Mouse (Mus musculus) neural tube, embryonic 15.5 days (tissue): ENCODE measurements at regions not wholly inside any gene's neighbourhood (a gene's known extent, or its start where the extent isn't known, plus 50 kb on each side); places are given as distances from the start of the nearest gene placed in this dataset.

Source experiments
- ATAC-seq: fragments of 200-750 bp; cut with Nextera tagmentation; 2 replicates; pipeline ENCODE4 v1.8.0; 2017; ENCODE audit warnings: mild to moderate bottlenecking, moderate TSS enrichment, moderate library complexity; ENCODE audit not compliant: low FRiP score
- H3K27ac ChIP-seq: fragments of 300-500 bp; sonication (generic); replicated peaks from 2 replicates; pipeline ENCODE4 v1.5.1; 2015; ENCODE audit warnings: mild to moderate bottlenecking, inconsistent platforms
- H3K27me3 ChIP-seq: fragments of 300-500 bp; sonication (generic); replicated peaks from 2 replicates; pipeline ENCODE4 v1.6.1; 2015; ENCODE audit warnings: inconsistent platforms
- H3K36me3 ChIP-seq: fragments of 300-500 bp; sonication (generic); 2 replicates; pipeline ENCODE4 v1.6.1; 2015; ENCODE audit warnings: inconsistent platforms
- H3K4me1 ChIP-seq: fragments of 300-500 bp; sonication (generic); 2 replicates; pipeline ENCODE4 v1.6.1; 2015; ENCODE audit warnings: inconsistent platforms
- H3K4me2 ChIP-seq: fragments of 300-500 bp; sonication (generic); 2 replicates; pipeline ENCODE4 v1.6.1; 2015; ENCODE audit warnings: inconsistent platforms, mild to moderate bottlenecking, moderate library complexity
- H3K4me3 ChIP-seq: fragments of 300-500 bp; sonication (generic); replicated peaks from 2 replicates; pipeline ENCODE4 v1.5.1; 2015; ENCODE audit warnings: mild to moderate bottlenecking, inconsistent platforms
- H3K9ac ChIP-seq: fragments of 300-500 bp; sonication (generic); replicated peaks from 2 replicates; pipeline ENCODE4 v1.6.1; 2015; ENCODE audit warnings: mild to moderate bottlenecking, inconsistent platforms
- H3K9me3 ChIP-seq: fragments of 300-500 bp; sonication (generic); replicated peaks from 2 replicates; pipeline ENCODE4 v1.6.1; 2016; ENCODE audit warnings: inconsistent platforms
- WGBS: fragments of 180-500 bp; shearing (Covaris S2); methylation state at CpG from one replicate; pipeline ENCODE4 v1.1.7; 2015; ENCODE audit warnings: mixed read lengths; 5-methylcytosine and 5-hydroxymethylcytosine counted together

DNA sequence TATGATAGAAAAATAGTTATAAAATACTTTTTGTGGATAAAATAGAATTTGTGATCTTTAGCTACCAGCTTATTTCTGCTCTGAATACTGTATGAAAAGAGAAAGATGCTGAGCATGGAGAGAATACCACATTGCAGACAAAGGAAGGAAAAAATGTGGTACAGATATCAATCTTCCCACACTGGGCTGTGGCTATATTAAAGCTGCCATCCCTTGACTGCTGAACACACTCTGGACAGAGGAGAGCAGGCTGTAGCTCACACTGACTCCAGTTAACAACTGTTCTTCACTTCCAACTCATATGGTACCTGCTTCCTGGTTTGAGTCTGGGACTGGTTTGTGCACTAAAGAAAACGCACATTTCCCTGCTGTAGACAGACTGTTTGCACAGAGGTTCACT, 76.7 kb upstream of the Try4 start:
- no peaks in the 10 kb centered on the region for H3K9me3 ChIP-seq
- H3K27me3 ChIP-seq = no peaks in the 10 kb centered on the region
- ATAC-seq = no peak
- no peaks in the 10 kb centered on the region for H3K4me1 ChIP-seq
- no peak overlapping the region for H3K4me3 ChIP-seq
- H3K36me3 ChIP-seq = no peaks in the 10 kb centered on the region
- 68% methylated on average over 1 of the region's 1 CpGs for WGBS
- no peak overlapping the region for H3K27ac ChIP-seq
- no peak overlapping the region for H3K9ac ChIP-seq
- H3K4me2 ChIP-seq = no peak overlapping the region

DNA sequence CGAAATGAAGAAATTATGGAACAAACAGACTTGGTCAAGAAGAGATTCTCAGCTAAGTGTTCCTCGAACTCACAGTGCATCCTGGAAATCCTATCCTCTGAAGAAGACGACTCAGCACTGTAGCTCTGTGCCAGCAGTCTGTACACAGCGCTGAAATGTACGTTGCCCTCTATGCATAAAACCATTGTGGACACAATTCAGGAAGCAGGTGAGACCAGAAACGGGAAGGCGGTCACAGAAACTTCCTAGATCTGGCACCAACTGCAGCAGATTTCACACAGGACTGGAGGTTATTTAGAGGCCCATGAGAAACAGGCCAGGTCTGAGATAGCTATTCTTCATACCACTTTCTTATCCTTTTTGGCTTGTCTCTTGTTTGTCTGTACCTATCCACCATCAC, 83.7 kb upstream of the Try4 start:
- WGBS = 91% methylated on average over 7 of the region's 7 CpGs
- H3K4me3 ChIP-seq = no peak overlapping the region
- no peaks in the 10 kb centered on the region for H3K36me3 ChIP-seq
- no peak overlapping the region for H3K4me2 ChIP-seq
- H3K4me1 ChIP-seq = no peaks in the 10 kb centered on the region
- H3K9ac ChIP-seq = no peak overlapping the region
- H3K9me3 ChIP-seq = no peaks in the 10 kb centered on the region
- ATAC-seq = no peak
- H3K27ac ChIP-seq = no peak overlapping the region
- H3K27me3 ChIP-seq = no peaks in the 10 kb centered on the region

DNA sequence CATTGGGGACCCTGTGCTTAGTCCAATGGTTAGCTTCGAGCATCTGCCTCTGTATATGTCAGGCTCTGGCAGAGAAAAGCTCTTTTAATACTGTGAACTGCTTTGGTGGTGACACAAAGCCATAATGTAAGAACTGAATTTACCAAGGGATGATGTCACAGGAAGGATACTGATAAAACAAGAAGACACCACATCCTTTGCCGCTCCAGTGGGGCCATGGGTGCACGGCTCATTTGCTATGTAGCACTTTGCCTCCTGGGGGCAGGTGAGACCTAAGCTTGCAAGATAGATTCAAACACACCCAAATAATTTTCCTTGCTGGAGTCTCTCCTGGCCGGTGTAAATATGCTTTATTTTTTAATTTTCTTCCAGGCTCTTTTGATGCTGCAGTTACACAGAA, 86.2 kb upstream of the Try4 start:
- 87% methylated on average over 4 of the region's 4 CpGs for WGBS
- H3K27me3 ChIP-seq = no peaks in the 10 kb centered on the region
- H3K27ac ChIP-seq = no peak overlapping the region

DNA sequence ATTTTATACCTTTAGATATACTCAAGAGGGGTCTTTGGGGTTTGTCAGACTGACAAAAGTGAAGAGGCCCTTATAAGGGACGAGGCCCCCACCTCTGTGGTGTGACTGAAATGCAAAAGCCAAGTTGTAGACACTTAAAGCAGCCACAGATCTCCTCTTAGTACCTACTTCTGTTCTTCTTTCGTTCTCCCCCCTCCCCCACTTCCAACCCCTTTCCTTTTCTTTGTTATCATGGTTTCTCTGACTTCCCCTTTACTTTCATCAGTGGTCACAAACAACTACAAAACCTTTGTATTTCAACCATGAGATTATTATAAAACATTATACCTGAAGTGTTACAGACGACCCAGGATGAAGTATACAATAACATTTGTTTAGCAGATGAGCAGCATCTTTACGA, 96.2 kb upstream of the Try4 start:
- Histone ChIP-seq H3K4me3 (no peak overlapping the region), H3K4me1 (no peaks in the 10 kb centered on the region), H3K9ac (no peak overlapping the region), H3K9me3 (no peaks in the 10 kb centered on the region), H3K36me3 (no peaks in the 10 kb centered on the region), H3K27me3 (no peaks in the 10 kb centered on the region), H3K27ac (no peak overlapping the region), H3K4me2 (no peak overlapping the region)
- 76% methylated on average over 4 of the region's 4 CpGs for WGBS
- no peak for ATAC-seq

More for the DNA sequence above, 86.2 kb upstream of the Try4 start:
- H3K4me3 ChIP-seq = no peak overlapping the region
- H3K4me1 ChIP-seq = no peaks in the 10 kb centered on the region
- no peaks in the 10 kb centered on the region for H3K9me3 ChIP-seq
- H3K4me2 ChIP-seq = no peak overlapping the region
- H3K9ac ChIP-seq = no peak overlapping the region
- no peak for ATAC-seq
- no peaks in the 10 kb centered on the region for H3K36me3 ChIP-seq

DNA sequence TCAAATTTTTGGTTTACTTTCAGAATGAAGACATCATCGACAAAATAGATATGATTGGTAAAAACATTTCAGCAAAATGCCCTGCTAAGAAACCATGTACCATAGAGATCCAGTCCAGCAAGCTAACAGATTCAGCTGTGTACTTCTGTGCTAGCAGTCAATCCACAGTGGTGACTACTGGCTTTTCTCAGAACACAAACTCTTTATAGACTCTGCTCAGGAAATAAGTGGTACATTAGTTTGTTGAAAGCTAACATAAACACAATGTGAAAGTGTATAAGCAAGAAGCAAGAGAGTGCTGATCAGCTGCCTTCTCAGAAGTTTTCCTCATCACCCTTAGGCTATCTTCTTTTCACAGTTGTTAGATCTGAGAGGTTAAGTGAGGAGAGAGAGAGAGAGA, 99.2 kb upstream of the Try4 start:
- H3K9ac ChIP-seq = no peak overlapping the region
- no peaks in the 10 kb centered on the region for H3K27me3 ChIP-seq
- no peak overlapping the region for H3K4me2 ChIP-seq
- no peaks in the 10 kb centered on the region for H3K4me1 ChIP-seq
- H3K9me3 ChIP-seq = no peaks in the 10 kb centered on the region
- 88% methylated on average over 1 of the region's 1 CpGs for WGBS
- no peak overlapping the region for H3K4me3 ChIP-seq
- H3K27ac ChIP-seq = no peak overlapping the region
- no peaks in the 10 kb centered on the region for H3K36me3 ChIP-seq
- no peak for ATAC-seq

DNA sequence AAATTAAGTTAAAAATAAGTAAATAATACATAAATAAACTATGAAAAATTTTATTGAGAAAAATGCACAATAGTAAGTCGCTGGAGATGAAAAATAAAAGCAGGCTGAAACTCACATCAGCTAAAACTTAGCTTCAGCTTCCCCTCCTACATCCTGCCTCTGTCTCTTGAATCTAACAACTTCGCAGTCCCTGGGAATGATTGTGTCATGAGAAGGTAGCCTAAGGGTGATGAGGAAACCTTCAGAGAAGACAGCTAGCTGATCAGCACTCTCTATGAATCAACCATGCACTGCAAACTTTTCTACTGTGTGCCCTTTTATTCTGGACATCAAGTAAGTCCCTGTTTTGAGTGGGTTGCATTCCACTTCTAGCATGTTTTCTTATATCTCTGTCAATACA, 99.8 kb upstream of the Try4 start:
- Histone ChIP-seq H3K4me1 (no peaks in the 10 kb centered on the region), H3K9me3 (no peaks in the 10 kb centered on the region)

DNA sequence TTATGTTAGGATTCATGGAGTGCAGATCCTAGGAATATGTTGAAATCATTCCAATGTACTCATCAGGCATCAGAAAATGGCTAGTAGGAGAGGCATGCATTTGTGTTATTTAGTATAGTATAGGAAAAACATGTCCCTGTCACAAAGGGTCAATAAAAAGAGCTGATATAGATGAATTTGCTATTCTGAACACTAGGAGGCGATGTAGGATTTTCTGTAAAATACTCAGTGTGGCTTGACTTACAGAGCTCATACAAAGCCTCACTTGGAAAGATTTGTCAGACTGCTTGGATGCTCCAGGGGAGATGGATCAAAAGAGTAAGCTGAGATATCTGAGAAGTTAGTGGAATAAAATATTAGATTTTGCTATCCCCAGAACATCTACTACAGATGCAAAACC, 107.6 kb upstream of the Try4 start:
- Histone ChIP-seq H3K4me1 (no peaks in the 10 kb centered on the region), H3K9ac (no peak overlapping the region), H3K9me3 (no peaks in the 10 kb centered on the region), H3K36me3 (no peaks in the 10 kb centered on the region), H3K4me3 (no peak overlapping the region), H3K27ac (no peak overlapping the region), H3K27me3 (no peaks in the 10 kb centered on the region), H3K4me2 (no peak overlapping the region)
- no peak for ATAC-seq
- 66% methylated on average over 1 of the region's 1 CpGs for WGBS

More for the DNA sequence above, 99.8 kb upstream of the Try4 start:
- H3K27ac ChIP-seq = no peak overlapping the region
- no peak for ATAC-seq
- H3K36me3 ChIP-seq = no peaks in the 10 kb centered on the region
- no peak overlapping the region for H3K9ac ChIP-seq
- 85% methylated on average over 2 of the region's 2 CpGs for WGBS
- H3K27me3 ChIP-seq = no peaks in the 10 kb centered on the region
- H3K4me2 ChIP-seq = no peak overlapping the region
- no peak overlapping the region for H3K4me3 ChIP-seq

DNA sequence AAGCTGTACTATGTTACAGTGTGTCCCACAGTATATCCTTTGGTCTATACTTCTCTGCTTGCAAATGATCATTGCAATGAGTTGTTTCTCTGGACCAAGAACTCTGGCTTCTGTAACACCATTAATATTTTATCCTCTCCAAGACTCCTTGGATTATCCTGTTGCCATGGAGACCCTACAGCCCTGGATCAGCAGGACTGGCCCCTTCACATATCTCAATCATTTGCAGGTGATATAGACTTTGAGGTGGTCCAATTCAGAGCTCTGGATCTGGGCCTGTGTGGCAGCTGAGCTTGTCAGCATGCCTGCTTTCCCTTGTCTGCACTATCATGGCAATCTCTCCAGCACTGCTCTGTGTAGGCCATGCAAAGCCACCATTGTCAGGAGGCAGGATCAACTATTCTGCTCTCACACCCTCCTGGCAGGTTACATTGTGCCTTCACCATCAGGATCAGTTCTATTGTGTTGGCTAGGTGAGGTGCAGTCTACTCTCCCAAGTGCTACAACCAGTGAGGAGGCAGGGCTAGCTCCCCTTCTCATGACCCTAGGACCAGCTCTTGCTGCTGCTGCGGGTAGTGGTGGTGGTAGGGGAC, 110.2 kb upstream of the Try4 start:
- Histone ChIP-seq H3K4me1 (no peaks in the 10 kb centered on the region), H3K9ac (no peak overlapping the region), H3K36me3 (no peaks in the 10 kb centered on the region), H3K27ac (no peak overlapping the region), H3K27me3 (no peaks in the 10 kb centered on the region), H3K4me3 (no peak overlapping the region), H3K4me2 (no peak overlapping the region), H3K9me3 (no peaks in the 10 kb centered on the region)
- WGBS = 71% methylated on average over 1 of the region's 1 CpGs
- ATAC-seq = no peak

DNA sequence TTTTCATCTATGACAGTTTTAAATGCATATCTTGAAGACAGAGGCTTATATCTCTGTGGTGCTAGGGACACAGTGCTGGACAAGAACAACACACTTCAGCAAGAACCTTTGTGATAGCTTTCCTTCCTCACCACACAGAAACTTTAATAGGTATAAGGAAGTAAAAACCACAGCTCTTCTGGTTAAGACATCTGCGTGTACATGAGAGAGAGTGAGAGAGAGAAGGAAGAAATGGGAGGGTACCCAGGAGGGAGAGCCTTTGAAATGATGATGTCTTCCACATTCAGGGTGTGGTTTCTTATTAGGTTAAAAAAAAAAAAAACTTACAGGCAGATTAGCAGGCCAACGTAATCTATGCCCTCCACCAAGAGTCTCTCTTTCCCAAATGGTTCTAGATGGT, 113.2 kb upstream of the Try4 start:
- Histone ChIP-seq H3K27ac (no peak overlapping the region), H3K4me3 (no peak overlapping the region), H3K4me1 (no peaks in the 10 kb centered on the region), H3K36me3 (no peaks in the 10 kb centered on the region), H3K4me2 (no peak overlapping the region), H3K9me3 (no peaks in the 10 kb centered on the region), H3K9ac (no peak overlapping the region), H3K27me3 (no peaks in the 10 kb centered on the region)
- ATAC-seq = no peak
- WGBS = 85% methylated on average over 2 of the region's 2 CpGs

DNA sequence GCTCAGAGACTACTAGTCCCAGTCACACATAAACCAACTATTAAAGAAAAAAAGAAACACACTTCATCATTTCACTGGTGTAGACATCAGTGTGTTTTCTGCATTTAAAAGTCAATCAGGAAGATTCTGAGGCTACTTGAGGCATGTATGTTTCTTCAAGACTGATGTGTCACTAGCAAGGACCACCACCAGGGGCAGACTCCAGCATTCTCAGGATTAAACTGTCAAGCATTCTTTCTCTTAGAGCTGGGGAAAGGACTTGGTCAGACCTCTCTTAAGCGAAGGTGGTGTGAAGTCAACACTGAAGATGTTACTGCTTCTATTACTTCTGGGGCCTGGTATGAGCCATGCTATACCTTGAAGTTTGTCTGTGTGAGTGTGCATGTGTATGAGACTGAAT, 114.1 kb upstream of the Try4 start:
- Histone ChIP-seq H3K9me3 (no peaks in the 10 kb centered on the region), H3K4me3 (no peak overlapping the region), H3K27me3 (no peaks in the 10 kb centered on the region), H3K27ac (no peak overlapping the region), H3K9ac (no peak overlapping the region), H3K4me2 (no peak overlapping the region), H3K4me1 (no peaks in the 10 kb centered on the region), H3K36me3 (no peaks in the 10 kb centered on the region)
- no peak for ATAC-seq
- 85% methylated on average over 1 of the region's 1 CpGs for WGBS

DNA sequence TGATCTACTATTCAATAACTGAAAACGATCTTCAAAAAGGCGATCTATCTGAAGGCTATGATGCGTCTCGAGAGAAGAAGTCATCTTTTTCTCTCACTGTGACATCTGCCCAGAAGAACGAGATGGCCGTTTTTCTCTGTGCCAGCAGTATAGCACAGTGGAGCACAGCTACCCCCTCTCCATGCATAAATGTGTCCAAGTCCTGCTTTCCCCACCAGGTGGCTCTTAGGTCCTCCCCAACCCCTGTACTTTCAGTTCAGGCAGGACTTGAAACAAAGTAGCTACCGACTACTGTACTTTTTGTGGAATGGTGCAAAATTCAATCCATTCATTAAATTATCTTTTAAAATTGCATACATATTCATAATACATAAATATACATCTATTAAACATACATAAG, 123.2 kb upstream of the Try4 start:
- Histone ChIP-seq H3K27ac (no peak overlapping the region), H3K9me3 (no peaks in the 10 kb centered on the region), H3K9ac (no peak overlapping the region), H3K27me3 (no peaks in the 10 kb centered on the region), H3K36me3 (no peaks in the 10 kb centered on the region), H3K4me1 (no peaks in the 10 kb centered on the region), H3K4me3 (no peak overlapping the region), H3K4me2 (no peak overlapping the region)
- 89% methylated on average over 7 of the region's 7 CpGs for WGBS
- ATAC-seq = no peak

DNA sequence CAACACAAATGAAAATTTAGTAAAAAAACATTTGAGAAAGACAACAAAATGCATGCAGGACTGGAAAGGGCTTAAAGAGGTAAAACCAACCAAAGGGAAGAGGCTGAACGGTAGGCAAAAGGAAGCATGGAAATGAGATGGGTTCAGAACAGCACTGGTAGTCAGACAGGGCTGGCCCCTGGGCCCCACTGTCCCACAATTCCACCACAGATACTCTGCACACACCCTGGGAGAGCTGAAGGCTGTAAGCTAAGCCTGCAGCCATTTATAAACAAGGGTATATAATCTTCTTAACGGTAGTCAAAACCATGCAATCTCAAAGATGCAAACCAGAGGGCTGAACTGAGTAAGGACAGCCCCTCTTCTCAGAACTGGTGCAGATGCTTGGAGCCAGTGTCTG, 124.0 kb upstream of the Try4 start:
- no peaks in the 10 kb centered on the region for H3K27me3 ChIP-seq
- H3K36me3 ChIP-seq = no peaks in the 10 kb centered on the region
- no peak for ATAC-seq
- no peak overlapping the region for H3K4me2 ChIP-seq
- no peak overlapping the region for H3K27ac ChIP-seq
- no peaks in the 10 kb centered on the region for H3K4me1 ChIP-seq
- no peak overlapping the region for H3K4me3 ChIP-seq
- H3K9ac ChIP-seq = no peak overlapping the region
- no peaks in the 10 kb centered on the region for H3K9me3 ChIP-seq
- WGBS = 93% methylated on average over 2 of the region's 2 CpGs

DNA sequence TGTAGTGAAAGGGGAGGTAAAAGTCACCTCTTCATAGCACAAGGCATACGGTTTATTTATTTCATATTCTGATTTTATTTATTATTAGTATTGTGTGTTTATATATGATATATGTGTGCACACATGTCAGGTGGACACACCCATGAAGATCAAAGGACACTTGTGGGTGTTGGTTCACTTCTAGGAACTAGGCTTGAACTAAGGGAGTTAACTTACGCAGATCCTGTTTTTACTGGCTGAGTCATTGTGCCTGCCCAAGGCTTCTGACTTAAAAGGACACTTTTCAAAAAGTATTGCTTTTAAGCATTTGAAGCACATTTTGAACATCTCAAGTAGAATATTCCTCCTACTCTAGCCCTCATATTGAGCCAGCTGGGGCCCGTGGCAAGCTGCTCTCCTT, 124.9 kb upstream of the Try4 start:
- H3K9me3 ChIP-seq = no peaks in the 10 kb centered on the region
- WGBS = 94% methylated on average over 3 of the region's 3 CpGs
- no peak overlapping the region for H3K4me3 ChIP-seq
- H3K27me3 ChIP-seq = no peaks in the 10 kb centered on the region
- ATAC-seq = no peak
- H3K4me2 ChIP-seq = no peak overlapping the region
- H3K27ac ChIP-seq = no peak overlapping the region
- no peaks in the 10 kb centered on the region for H3K36me3 ChIP-seq
- no peaks in the 10 kb centered on the region for H3K4me1 ChIP-seq
- H3K9ac ChIP-seq = no peak overlapping the region
